Mouse (Mus musculus): ENCODE results near the gene Hnrnpk. TPM values are rescaled to one million over a fixed set of nuclear protein-coding genes. Genes with fewer than 3 reads are reported as not detected.
"Not testable (repeated sequence)": the region's sequence is repeated elsewhere in the genome, so short reads cannot be mapped to it uniquely, and the experiment has no call there.

Hnrnpk gene
- total and polyA plus RNA-seq, 2 experiments from 2014 or later, result 471 to 910 TPM

DNA sequence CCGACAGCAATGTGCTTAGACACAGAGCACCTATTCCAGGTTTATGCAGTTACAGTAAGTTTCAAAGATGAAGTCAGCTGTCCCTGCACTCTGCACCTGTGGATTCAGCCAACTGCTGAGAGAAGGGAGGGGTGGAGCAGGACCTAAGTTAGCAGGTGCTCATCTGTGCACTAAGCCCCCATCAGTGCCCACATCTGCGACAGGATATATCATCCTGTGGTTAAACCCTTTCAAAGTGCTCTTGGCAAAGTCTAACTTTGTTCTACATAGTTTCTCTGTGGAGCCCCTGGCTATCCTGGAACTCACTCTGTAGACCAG is 30.0 kb downstream of the Hnrnpk start:
- Histone ChIP-seq H3K4me2 (ENCODE audit: low read depth, low read length) (no peak overlapping the region), H3K4me3 (ENCODE audit: low read length) (no peak overlapping the region), H3K9me3 (ENCODE audit: low read length) (no peaks in the 10 kb centered on the region), H3K36me3 (ENCODE audit: insufficient read depth, low read length) (no peaks in the 10 kb centered on the region), H3K9ac (replicated peaks; ENCODE audit: low read length) (no peak overlapping the region), H3K27ac (no peak overlapping the region), H3K4me1 (ENCODE audit: insufficient read depth, low read length) (no peaks in the 10 kb centered on the region), H3K27me3 (ENCODE audit: insufficient read depth, low read length) (no peaks in the 10 kb centered on the region)
- ATAC-seq (no peak), DNase-seq (ENCODE audit: low spot score) (no peak)
- 92% methylated on average over 2 of the region's 2 CpGs for WGBS
- TF ChIP-seq CTCF (IDR thresholded peaks at IDR 0.05; ENCODE audit: low read depth), result no peak

DNA sequence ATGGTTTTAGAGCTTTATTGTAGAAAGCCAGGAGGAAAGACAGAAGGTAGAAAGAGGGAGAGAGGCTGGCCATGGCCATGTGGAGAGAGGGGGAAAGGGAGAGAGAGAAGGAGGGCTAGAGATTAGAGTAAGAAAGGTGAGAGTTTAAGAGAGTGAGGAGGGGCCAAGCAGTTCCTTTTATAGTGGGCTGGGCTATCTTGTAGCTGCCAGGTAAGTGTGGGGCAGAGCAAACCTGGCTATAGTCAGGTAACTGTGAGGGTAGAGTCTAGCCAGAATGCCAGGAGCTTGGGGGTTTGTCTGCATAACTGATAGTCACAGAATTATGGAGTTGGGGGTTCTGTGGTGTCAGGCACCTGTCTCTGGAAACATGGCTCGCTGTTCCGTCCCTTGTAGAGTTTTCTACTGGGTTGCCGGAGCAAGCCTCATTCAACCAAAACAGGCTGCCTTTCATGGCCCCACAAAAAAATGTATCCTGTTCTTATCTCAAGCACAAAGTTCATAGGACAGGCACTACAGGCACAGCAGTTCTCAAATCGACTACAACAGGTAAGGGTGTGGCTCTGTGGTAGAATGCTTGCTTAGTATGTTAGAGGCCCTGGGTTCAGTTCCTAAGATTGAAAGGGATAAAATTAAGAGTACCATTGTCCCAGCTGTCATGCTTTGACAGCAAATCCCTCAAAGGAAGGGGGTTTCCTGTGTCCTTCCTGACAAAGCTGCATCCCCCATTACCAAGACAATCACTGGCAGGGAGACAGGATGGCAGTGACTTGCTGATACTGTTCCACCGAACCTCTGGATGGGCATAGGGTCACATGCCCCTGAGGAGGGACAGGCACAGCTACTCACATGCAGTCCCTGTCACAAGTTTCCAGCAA is 30.6 kb downstream of the Hnrnpk start:
- TF ChIP-seq CTCF (IDR thresholded peaks at IDR 0.05; ENCODE audit: low read depth), result no peak
- Histone ChIP-seq H3K27me3 (ENCODE audit: insufficient read depth, low read length) (no peaks in the 10 kb centered on the region), H3K9me3 (ENCODE audit: low read length) (no peaks in the 10 kb centered on the region), H3K4me1 (ENCODE audit: insufficient read depth, low read length) (no peaks in the 10 kb centered on the region), H3K27ac (no peak overlapping the region), H3K36me3 (ENCODE audit: insufficient read depth, low read length) (no peaks in the 10 kb centered on the region), H3K4me2 (ENCODE audit: low read depth, low read length) (no peak overlapping the region), H3K4me3 (ENCODE audit: low read length) (no peak overlapping the region), H3K9ac (replicated peaks; ENCODE audit: low read length) (no peak overlapping the region)
- DNase-seq (ENCODE audit: low spot score) (no peak), ATAC-seq (no peak)
- WGBS, result 85% methylated on average over 5 of the region's 5 CpGs

DNA sequence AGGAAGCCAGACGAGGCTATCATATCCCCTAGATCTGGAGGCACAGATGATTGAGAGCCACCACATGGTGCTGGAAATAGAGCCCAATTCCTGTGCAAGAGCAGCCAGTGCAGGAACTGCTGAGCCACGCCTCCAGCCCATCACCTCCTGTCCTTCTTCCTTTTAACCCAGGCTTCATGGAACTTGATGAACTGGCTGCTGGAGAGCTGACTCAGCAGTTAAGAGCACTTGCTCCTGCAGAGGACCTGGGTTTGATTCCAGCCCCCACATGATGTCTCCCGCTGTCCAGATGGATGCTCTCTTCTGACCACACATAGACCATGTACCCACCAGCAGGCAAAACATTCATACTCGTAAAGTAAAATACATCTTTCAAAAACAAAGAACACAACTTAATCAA is 34.3 kb downstream of the Hnrnpk start:
- ATAC-seq (no peak), DNase-seq (ENCODE audit: low spot score) (no peak)
- no peak overlapping the region for H3K4me3 ChIP-seq (ENCODE audit: low read length)
- no peaks in the 10 kb centered on the region for H3K27me3 ChIP-seq (ENCODE audit: insufficient read depth, low read length)
- no peaks in the 10 kb centered on the region for H3K9me3 ChIP-seq (ENCODE audit: low read length)
- H3K4me2 ChIP-seq (ENCODE audit: low read depth, low read length), result no peak overlapping the region
- no peak overlapping the region for H3K27ac ChIP-seq
- 76% methylated on average over 4 of the region's 4 CpGs for WGBS
- H3K36me3 ChIP-seq (ENCODE audit: insufficient read depth, low read length), result no peaks in the 10 kb centered on the region
- no peak overlapping the region for H3K9ac ChIP-seq (replicated peaks; ENCODE audit: low read length)
- no peaks in the 10 kb centered on the region for H3K4me1 ChIP-seq (ENCODE audit: insufficient read depth, low read length)
- TF ChIP-seq CTCF (IDR thresholded peaks at IDR 0.05; ENCODE audit: low read depth), result no peak

DNA sequence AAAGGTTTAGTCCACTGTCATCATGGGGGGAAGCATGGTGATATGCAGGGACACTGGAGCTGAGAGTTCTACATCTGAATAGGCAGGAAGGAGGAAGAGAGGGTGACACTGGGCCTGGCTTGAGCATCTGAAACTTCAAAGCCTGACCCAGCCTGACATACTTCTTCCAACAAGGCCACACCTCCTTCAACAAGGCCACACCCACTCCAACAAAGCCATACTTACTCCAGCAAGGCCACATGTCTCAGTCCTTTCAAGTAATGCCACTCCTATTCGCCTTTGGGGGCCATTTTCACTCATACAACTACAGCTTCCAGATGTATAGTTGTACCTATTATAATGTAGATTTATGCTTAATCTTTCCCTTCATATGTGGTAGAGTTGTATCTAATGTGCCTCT is 35.5 kb downstream of the Hnrnpk start:
- Histone ChIP-seq H3K36me3 (ENCODE audit: insufficient read depth, low read length) (no peaks in the 10 kb centered on the region), H3K4me2 (ENCODE audit: low read depth, low read length) (no peak overlapping the region), H3K9ac (replicated peaks; ENCODE audit: low read length) (no peak overlapping the region), H3K4me3 (ENCODE audit: low read length) (no peak overlapping the region), H3K9me3 (ENCODE audit: low read length) (no peaks in the 10 kb centered on the region), H3K27me3 (ENCODE audit: insufficient read depth, low read length) (no peaks in the 10 kb centered on the region), H3K27ac (no peak overlapping the region), H3K4me1 (ENCODE audit: insufficient read depth, low read length) (no peaks in the 10 kb centered on the region)
- 79% methylated on average over 1 of the region's 1 CpGs for WGBS
- DNase-seq (ENCODE audit: low spot score) (no peak), ATAC-seq (no peak)
- no peak for TF ChIP-seq CTCF (IDR thresholded peaks at IDR 0.05; ENCODE audit: low read depth)

DNA sequence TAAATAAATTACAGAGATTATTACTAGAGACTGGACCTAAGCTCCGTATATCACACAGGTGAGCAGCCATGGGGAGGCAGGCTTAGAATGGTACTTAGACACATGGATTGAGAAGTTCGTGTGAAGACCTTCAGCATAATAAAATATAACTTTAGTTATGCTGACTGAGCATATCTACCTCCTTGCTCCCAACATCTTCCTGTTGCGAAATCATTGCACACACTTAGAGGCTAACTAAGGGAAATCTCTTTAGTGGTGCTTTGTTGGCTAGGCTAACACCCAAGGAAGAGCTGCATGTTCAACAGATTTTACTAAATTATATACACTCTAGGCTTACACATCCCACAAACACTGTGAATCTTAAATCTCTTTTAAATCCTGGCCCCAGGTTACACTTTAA is 36.8 kb downstream of the Hnrnpk start:
- 91% methylated on average over 3 of the region's 3 CpGs for WGBS
- no peak for DNase-seq (ENCODE audit: low spot score)
- ATAC-seq, result no peak
- Histone ChIP-seq H3K4me1 (ENCODE audit: insufficient read depth, low read length) (no peaks in the 10 kb centered on the region), H3K9me3 (ENCODE audit: low read length) (no peaks in the 10 kb centered on the region), H3K27me3 (ENCODE audit: insufficient read depth, low read length) (no peaks in the 10 kb centered on the region), H3K27ac (no peak overlapping the region), H3K4me3 (ENCODE audit: low read length) (no peak overlapping the region), H3K4me2 (ENCODE audit: low read depth, low read length) (no peak overlapping the region), H3K36me3 (ENCODE audit: insufficient read depth, low read length) (no peaks in the 10 kb centered on the region), H3K9ac (replicated peaks; ENCODE audit: low read length) (no peak overlapping the region)
- TF ChIP-seq CTCF (IDR thresholded peaks at IDR 0.05; ENCODE audit: low read depth), result no peak

DNA sequence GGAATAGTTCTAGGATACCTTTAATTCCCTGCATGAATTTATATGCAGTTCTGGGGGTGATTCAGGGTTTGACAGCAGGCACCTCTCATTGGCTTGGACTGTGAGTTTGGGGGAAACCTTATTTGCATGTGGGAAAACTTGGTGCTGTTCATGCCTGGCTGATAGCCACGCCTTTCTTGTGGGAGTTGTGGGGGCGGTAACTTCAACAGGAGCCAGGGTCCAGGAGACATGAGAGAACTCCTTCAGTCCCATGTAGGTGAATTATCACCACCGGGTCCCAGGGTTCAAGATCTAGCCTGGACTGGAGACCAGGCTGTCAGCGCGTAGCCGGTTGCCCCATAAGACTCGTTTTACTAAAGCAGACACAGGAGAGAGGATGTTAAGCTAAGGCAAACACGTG is 38.0 kb downstream of the Hnrnpk start:
- H3K4me3 ChIP-seq (ENCODE audit: low read length); H3K27ac ChIP-seq; H3K4me2 ChIP-seq (ENCODE audit: low read depth, low read length); H3K4me1 ChIP-seq (ENCODE audit: insufficient read depth, low read length); H3K9me3 ChIP-seq (ENCODE audit: low read length); ATAC-seq; DNase-seq (ENCODE audit: low spot score); H3K9ac ChIP-seq (replicated peaks; ENCODE audit: low read length); H3K36me3 ChIP-seq (ENCODE audit: insufficient read depth, low read length); H3K27me3 ChIP-seq (ENCODE audit: insufficient read depth, low read length): not testable (repeated sequence)
- 84% methylated on average over 8 of the region's 8 CpGs for WGBS

DNA sequence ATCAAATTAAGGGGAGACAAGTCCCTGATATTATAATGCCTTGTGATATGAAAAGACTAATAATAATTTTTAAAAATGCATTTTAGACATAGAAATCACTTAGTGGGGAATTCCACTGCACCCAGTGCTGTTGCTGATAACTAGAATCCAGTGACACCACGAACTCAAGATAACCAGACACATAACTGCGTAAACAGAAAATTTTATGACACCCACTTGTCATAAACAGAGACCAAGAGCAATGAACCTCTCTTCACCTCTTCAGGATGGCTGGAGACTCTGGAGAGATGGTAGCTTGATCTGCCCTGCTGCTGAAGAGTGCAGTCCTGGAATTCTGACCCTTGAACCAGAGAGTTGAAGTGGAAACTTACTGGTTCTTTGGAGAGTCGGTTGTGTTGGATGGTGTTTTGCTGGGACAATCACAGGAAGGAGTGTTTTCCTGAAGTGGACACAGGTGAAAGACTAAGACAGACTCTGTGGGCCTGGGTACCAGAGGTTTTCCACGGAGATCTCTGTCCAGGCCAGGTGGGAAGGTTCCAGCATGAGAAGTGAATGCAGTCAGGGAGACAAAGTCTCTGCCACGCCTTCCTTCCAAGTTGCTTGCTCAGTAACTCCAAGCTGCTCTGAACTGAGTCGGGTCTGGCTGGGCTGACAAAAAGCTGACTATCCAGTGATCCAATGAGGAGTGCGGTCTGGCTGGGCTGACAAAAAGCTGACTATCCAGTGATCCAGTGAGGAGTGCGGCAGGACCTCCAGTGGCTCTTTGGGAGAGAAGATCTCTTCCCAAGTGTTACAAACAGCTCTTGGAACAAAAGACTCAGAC is 38.6 kb downstream of the Hnrnpk start:
- H3K36me3 ChIP-seq (ENCODE audit: insufficient read depth, low read length), result no peaks in the 10 kb centered on the region
- no peak overlapping the region for H3K9ac ChIP-seq (replicated peaks; ENCODE audit: low read length)
- H3K9me3 ChIP-seq (ENCODE audit: low read length), result no peaks in the 10 kb centered on the region
- no peaks in the 10 kb centered on the region for H3K27me3 ChIP-seq (ENCODE audit: insufficient read depth, low read length)
- no peaks in the 10 kb centered on the region for H3K4me1 ChIP-seq (ENCODE audit: insufficient read depth, low read length)
- ATAC-seq (no peak), DNase-seq (ENCODE audit: low spot score) (no peak)
- H3K4me2 ChIP-seq (ENCODE audit: low read depth, low read length), result no peak overlapping the region
- WGBS, result 77% methylated on average over 8 of the region's 8 CpGs
- no peak overlapping the region for H3K27ac ChIP-seq
- no peak overlapping the region for H3K4me3 ChIP-seq (ENCODE audit: low read length)
- TF ChIP-seq CTCF (IDR thresholded peaks at IDR 0.05; ENCODE audit: low read depth), result no peak

Data from hindbrain, postnatal 0 days (tissue).